Mouse (Mus musculus) liver, adult 2 months (tissue): ENCODE results near the gene Il34. TPM values are rescaled to one million over a fixed set of nuclear protein-coding genes. Genes with fewer than 3 reads are reported as not detected.
A peak's percentile ranks its signal among the peaks of the same experiment; 100 is the strongest.

Experiments
- DNase-seq: peaks from one replicate; pipeline ENCODE4 v3.0.0-alpha.2; 2011; ENCODE audit warnings: low read depth, low spot score; ENCODE audit errors: extremely low read depth
- H3K27ac ChIP-seq: fragments of 200-500 bp; replicated peaks from 2 replicates; pipeline ENCODE4 v1.5.1; 2012; ENCODE audit warnings: low read depth, mild to moderate bottlenecking, control low read depth, inconsistent platforms, low read length; ENCODE audit not compliant: insufficient read depth
- H3K27me3 ChIP-seq: fragments of 200-500 bp; 2 replicates; pipeline ENCODE4 v1.6.1; 2012; ENCODE audit warnings: mild to moderate bottlenecking, moderate library complexity, low read length, inconsistent platforms; ENCODE audit not compliant: control insufficient read depth, insufficient read depth
- H3K36me3 ChIP-seq: fragments of 200-500 bp; 2 replicates; pipeline ENCODE4 v1.6.1; 2012; ENCODE audit warnings: low read length, inconsistent platforms; ENCODE audit not compliant: control insufficient read depth, insufficient read depth
- H3K4me1 ChIP-seq: fragments of 200-500 bp; 2 replicates; pipeline ENCODE4 v1.6.1; 2011; ENCODE audit warnings: low read length; ENCODE audit not compliant: control insufficient read depth, insufficient read depth
- H3K4me3 ChIP-seq: fragments of 200-500 bp; 2 replicates; pipeline ENCODE4 v1.5.1; 2011; ENCODE audit warnings: low read depth, mild to moderate bottlenecking, control low read depth, low read length, moderate library complexity; ENCODE audit not compliant: insufficient read depth
- H3K79me2 ChIP-seq: fragments of 200-500 bp; 2 replicates; pipeline ENCODE4 v1.6.1; 2012; ENCODE audit warnings: inconsistent platforms, mild to moderate bottlenecking, low read length, moderate library complexity; ENCODE audit not compliant: control insufficient read depth, insufficient read depth
- H3K9ac ChIP-seq: fragments of 200-500 bp; 2 replicates; pipeline ENCODE4 v1.6.1; 2012; ENCODE audit warnings: low read depth, mild to moderate bottlenecking, control low read depth, inconsistent platforms, low read length
- CTCF ChIP-seq: fragments of 200-500 bp; IDR thresholded peaks from 2 replicates; pipeline ENCODE4 v1.5.1; 2011; ENCODE audit warnings: low read depth, low read length, control low read depth
- POLR2A ChIP-seq: fragments of 200-500 bp; IDR thresholded peaks from 2 replicates; pipeline ENCODE4 v1.6.1; 2011; ENCODE audit warnings: low read length, control low read depth; ENCODE audit not compliant: insufficient read depth; ENCODE audit errors: extremely low read depth
- WGBS: fragments of 180-500 bp; shearing (Covaris S2); methylation state at CpG from one replicate; pipeline ENCODE4 v1.1.7; 2018; 5-methylcytosine and 5-hydroxymethylcytosine counted together
- polyA plus RNA-seq: library from polyadenylated mRNA; depleted of rRNA; stranded (reverse); fragments of >200 nt; gene quantifications from 2 replicates; pipeline ENCODE4 v1.2.3, GENCODE M21; 2012
- total RNA-seq: library from RNA; depleted of rRNA; stranded (reverse); fragments of >200 nt; gene quantifications from 2 replicates; pipeline ENCODE4 v1.2.3, GENCODE M21; 2014

Il34 gene
- total and polyA plus RNA-seq, 2 experiments = 2.4 to 7.3 TPM

DNA sequence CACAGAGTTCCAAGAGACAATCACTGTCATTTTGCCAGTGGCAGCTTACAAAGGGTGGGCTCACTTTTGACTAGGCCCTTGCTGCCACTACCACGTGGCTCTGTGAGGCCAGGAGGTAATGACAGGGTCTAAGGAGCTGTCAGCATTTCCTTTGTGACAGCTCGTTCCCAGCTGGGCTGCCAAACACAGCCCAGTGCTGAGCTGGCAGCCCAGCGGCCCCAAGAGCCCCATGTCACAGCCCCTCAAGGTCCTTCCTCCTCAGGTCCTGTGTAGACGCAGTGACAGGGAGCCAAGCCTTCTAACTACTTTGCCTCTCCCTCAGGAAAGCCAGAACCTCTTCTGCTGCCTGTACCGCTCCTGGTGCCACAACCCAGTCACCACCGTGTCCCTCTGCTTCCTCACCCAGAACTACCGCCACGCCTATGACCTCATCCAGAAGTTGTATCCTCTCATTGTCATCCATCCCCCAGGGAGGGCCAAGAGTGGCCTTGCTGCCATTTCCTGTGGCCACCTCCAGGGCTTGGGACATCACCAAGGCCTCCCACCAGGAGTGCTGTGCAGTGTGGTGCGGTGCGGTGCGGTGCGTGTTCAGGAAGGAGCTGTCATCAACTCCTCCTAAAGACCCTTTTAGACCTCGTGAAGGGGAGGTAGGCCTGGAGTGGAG, 94.3 kb downstream of the Il34 start:
- Histone ChIP-seq H3K27ac (no peak overlapping the region), H3K9ac (no peak overlapping the region), H3K79me2 (no peaks in the 10 kb centered on the region), H3K27me3 (no peaks in the 10 kb centered on the region), H3K36me3 (peaks cover 6% of the 10 kb centered on the region; the same call in 1 of the 2 replicates), H3K4me3 (no peak overlapping the region), H3K4me1 (no peaks in the 10 kb centered on the region)
- DNase-seq = no peak
- WGBS = 84% methylated on average over 13 of the region's 13 CpGs
- TF ChIP-seq CTCF = no peak
- TF ChIP-seq POLR2A = no peak

DNA sequence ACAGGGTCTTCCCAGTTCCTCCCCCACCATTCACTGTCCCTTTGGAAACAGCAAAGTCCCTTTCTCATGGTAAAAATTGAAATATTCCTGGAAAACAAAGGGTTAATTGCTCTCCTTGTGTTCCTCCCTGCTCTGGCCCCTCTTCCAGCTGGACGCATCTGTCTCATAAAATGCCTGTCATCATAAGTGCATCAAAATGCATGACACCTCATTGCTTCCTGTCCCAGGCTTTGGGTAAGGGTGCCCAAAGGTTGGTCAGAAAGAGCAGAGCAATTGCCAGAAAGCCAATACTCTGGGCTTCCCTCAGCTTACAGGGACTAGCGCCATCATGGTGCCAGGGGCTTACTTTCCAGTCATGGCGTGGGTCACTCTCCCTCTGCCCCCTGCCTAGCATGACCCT, 95.1 kb downstream of the Il34 start:
- TF ChIP-seq CTCF = no peak
- H3K27me3 ChIP-seq = no peaks in the 10 kb centered on the region
- H3K79me2 ChIP-seq = no peaks in the 10 kb centered on the region
- no peak overlapping the region for H3K9ac ChIP-seq
- H3K4me3 ChIP-seq = no peak overlapping the region
- no peak for DNase-seq
- H3K4me1 ChIP-seq = no peaks in the 10 kb centered on the region
- no peak overlapping the region for H3K27ac ChIP-seq
- WGBS = 86% methylated on average over 3 of the region's 3 CpGs
- peaks cover 6% of the 10 kb centered on the region; the same call in 1 of the 2 replicates for H3K36me3 ChIP-seq

DNA sequence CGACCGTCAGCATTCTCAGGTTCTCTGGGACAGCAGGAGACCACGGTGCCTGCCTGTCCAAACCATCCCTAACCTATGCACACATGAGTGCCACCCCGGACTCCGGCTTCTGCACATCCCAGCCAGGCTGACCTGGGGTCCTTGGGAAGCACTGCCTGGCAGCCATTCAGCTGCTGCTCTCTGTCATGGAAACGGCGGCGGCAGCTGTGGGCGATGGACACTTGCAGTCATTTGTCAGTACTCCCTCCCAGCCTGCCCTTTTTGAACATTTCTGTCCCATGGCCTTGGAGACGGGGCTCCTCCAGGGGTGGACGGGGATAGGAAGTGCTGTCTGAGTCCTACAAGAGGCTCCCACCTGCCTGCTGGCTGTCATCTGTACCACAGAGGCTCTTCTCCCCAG, 97.3 kb downstream of the Il34 start:
- 95% methylated on average over 11 of the region's 11 CpGs for WGBS
- TF ChIP-seq POLR2A (no peak), CTCF (no peak)

DNA sequence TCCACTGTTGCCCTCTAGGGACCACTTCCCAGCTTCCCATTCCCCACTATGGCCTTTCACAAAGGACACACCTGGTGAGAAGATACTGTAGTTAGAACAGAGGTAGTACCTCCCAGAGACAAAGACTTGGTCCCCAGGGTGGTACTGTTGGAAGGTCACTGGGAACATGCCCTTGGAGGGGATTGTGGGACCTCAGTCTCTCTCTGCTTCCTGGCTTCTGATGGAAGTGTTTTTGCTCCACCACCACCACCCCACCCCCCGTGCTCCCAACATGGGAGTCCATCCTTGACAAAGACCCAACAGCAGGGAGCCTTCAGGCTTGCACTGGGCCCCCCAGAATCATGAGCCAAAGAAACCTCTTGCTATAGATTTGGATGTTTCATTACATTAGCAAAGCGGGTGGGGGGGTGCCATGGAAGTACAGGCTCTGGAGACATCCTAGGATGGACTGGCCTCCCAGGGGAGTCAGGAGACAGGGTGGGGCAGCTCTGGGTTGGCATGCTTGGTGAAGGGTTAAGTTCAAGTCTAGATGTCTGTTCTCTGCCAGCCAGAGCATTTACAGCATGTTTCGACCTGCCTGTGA, 99.3 kb downstream of the Il34 start:
- DNase-seq = no peak
- Histone ChIP-seq H3K27me3 (no peaks in the 10 kb centered on the region), H3K4me1 (no peaks in the 10 kb centered on the region), H3K4me3 (no peak overlapping the region), H3K36me3 (no peaks in the 10 kb centered on the region; the same call in 1 of the 2 replicates), H3K79me2 (no peaks in the 10 kb centered on the region), H3K27ac (peak overlapping the region; percentile 23; the same call in 1 of the 2 replicates), H3K9ac (no peak overlapping the region)
- TF ChIP-seq CTCF = no peak
- no peak for TF ChIP-seq POLR2A
- 92% methylated on average over 3 of the region's 3 CpGs for WGBS

More for the DNA sequence above, 97.3 kb downstream of the Il34 start:
- Histone ChIP-seq H3K36me3 (peaks cover 5% of the 10 kb centered on the region; the same call in 1 of the 2 replicates), H3K4me1 (no peaks in the 10 kb centered on the region), H3K27me3 (no peaks in the 10 kb centered on the region), H3K79me2 (no peaks in the 10 kb centered on the region), H3K4me3 (no peak overlapping the region), H3K9ac (no peak overlapping the region), H3K27ac (no peak overlapping the region)
- DNase-seq = no peak

DNA sequence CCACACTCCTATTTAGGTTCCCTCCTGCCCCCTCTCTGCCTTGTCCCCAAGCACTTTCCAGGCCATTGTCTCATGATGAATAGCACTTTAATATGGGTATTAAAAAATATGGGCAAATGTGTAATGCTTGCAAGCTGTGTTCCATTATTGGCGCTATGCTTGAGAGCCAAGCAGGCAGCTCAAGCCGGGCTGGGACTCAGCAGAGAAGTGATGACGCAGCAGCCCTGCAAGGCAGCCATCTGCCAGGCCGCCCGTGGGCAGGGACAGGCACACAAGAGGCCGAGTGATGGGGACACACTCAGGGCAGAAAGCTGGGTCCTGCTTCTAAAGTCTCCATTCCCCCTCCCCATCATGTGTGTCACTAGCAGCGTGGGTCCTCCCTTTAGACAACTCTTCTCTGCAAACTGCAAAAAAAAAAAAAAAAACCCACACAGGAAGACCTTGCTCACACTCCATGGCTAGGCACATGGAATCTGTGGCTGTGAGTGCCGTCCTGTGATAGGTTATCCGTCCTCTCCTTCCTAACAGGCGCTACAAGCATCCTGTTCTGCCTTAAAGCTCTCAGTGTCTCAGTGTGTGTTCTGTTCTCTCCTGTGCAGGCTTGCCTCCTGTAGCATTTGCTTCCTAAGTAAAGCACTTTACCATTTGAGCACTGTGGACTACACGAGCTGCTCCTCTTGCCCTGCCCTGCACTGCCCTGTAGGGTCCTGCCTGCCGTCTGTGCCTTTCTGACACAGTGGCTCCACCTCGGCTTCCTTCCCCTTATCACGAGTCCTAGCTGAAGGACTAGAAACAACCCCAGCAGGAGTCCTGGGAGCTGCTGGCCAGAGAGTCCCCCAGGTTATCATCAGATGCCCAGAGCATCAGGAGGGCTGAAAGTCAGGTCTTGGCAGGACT, 100.1 kb downstream of the Il34 start:
- no peak overlapping the region for H3K4me3 ChIP-seq
- no peaks in the 10 kb centered on the region for H3K4me1 ChIP-seq
- no peaks in the 10 kb centered on the region; the same call in 1 of the 2 replicates for H3K36me3 ChIP-seq
- no peak for TF ChIP-seq POLR2A
- TF ChIP-seq CTCF = no peak
- H3K79me2 ChIP-seq = no peaks in the 10 kb centered on the region
- no peaks in the 10 kb centered on the region for H3K27me3 ChIP-seq
- peak overlapping the region; percentile 23; the same call in 1 of the 2 replicates for H3K27ac ChIP-seq
- no peak overlapping the region for H3K9ac ChIP-seq
- 83% methylated on average over 14 of the region's 14 CpGs for WGBS
- no peak for DNase-seq
